Mouse (Mus musculus) midbrain, postnatal 0 days (tissue): ENCODE data around the gene Cdkl5. TPM values are rescaled to one million over a fixed set of nuclear protein-coding genes. Genes with fewer than 3 reads are reported as not detected.

Experiments used
- ATAC-seq: fragments of 200-750 bp; cut with Nextera tagmentation; 2 replicates; pipeline ENCODE4 v1.8.0; 2017; ENCODE audit warnings: moderate number of reproducible peaks, mild to moderate bottlenecking, moderate TSS enrichment, moderate library complexity; ENCODE audit not compliant: low FRiP score
- DNase-seq: peaks from one replicate; pipeline ENCODE4 v3.0.0-alpha.2; 2015; ENCODE audit warnings: low spot score
- H3K27ac ChIP-seq: fragments of 300-500 bp; sonication (generic); 2 replicates; pipeline ENCODE4 v1.5.1; 2014; ENCODE audit warnings: low read depth, mild to moderate bottlenecking, low read length, mixed read lengths
- H3K27me3 ChIP-seq: fragments of 300-500 bp; sonication (generic); 2 replicates; pipeline ENCODE4 v1.6.1; 2014; ENCODE audit warnings: low read length, control low read depth, mixed read lengths; ENCODE audit not compliant: insufficient read depth
- H3K36me3 ChIP-seq: fragments of 300-500 bp; sonication (generic); 2 replicates; pipeline ENCODE4 v1.6.1; 2014; ENCODE audit warnings: low read length, control low read depth, mixed read lengths; ENCODE audit not compliant: insufficient read depth
- H3K4me1 ChIP-seq: fragments of 300-500 bp; sonication (generic); 2 replicates; pipeline ENCODE4 v1.6.1; 2014; ENCODE audit warnings: mild to moderate bottlenecking, control low read depth, antibody characterized with exemption, low read length, mixed read lengths; ENCODE audit not compliant: insufficient read depth
- H3K4me2 ChIP-seq: fragments of 300-500 bp; sonication (generic); 2 replicates; pipeline ENCODE4 v1.6.1; 2014; ENCODE audit warnings: low read depth, mild to moderate bottlenecking, low read length, mixed read lengths; ENCODE audit not compliant: poor library complexity, severe bottlenecking
- H3K4me3 ChIP-seq: fragments of 300-500 bp; sonication (generic); 2 replicates; pipeline ENCODE4 v1.5.1; 2014; ENCODE audit warnings: low read depth, mild to moderate bottlenecking, low read length, moderate library complexity
- H3K9ac ChIP-seq: fragments of 300-500 bp; sonication (generic); replicated peaks from 2 replicates; pipeline ENCODE4 v1.6.1; 2014; ENCODE audit warnings: mild to moderate bottlenecking, low read length, moderate library complexity, mixed read lengths; ENCODE audit not compliant: poor library complexity, severe bottlenecking
- H3K9me3 ChIP-seq: fragments of 300-500 bp; sonication (generic); 2 replicates; pipeline ENCODE4 v1.6.1; 2016; ENCODE audit warnings: low read length, control low read depth
- CTCF ChIP-seq: IDR thresholded peaks from 2 replicates; pipeline ENCODE4 v1.5.1; 2016; ENCODE audit warnings: antibody characterized with exemption, mild to moderate bottlenecking
- WGBS: fragments of 180-500 bp; shearing (Covaris S2); extraction: QIAGEN DNeasy Blood & Tissue Kit; methylation state at CpG from one replicate; pipeline ENCODE4 v1.1.7; 2014; 5-methylcytosine and 5-hydroxymethylcytosine counted together
- polyA plus RNA-seq: library from polyadenylated mRNA; unstranded; fragments of >200 nt; fragmentation: Nextera tagmentation; extraction: Ambion mirVana; gene quantifications from 2 replicates; pipeline ENCODE4 v1.2.1, GENCODE M21; 2015
- total RNA-seq: library from RNA; depleted of rRNA; stranded (reverse); fragments of >200 nt; gene quantifications from 2 replicates; pipeline ENCODE4 v1.2.3, GENCODE M21; 2014

Gene Cdkl5
- total and polyA plus RNA-seq, 2 experiments from 2014 or later = 3.7 to 15.4 TPM

- WGBS = 29% methylated on average over 1 of the region's 1 CpGs
- no peaks in the 10 kb centered on the region for H3K4me1 ChIP-seq
- no peaks in the 10 kb centered on the region for H3K27me3 ChIP-seq
- DNase-seq (no peak), ATAC-seq (no peak)
- no peak; the same call in 1 of the 2 replicates for TF ChIP-seq CTCF
- H3K9ac ChIP-seq = no peak overlapping the region
- no peak overlapping the region for H3K4me3 ChIP-seq
- no peaks in the 10 kb centered on the region for H3K9me3 ChIP-seq
- no peaks in the 10 kb centered on the region for H3K36me3 ChIP-seq
- no peak overlapping the region for H3K27ac ChIP-seq
- H3K4me2 ChIP-seq = no peak overlapping the region
These were observed 59.0 kb downstream of the Cdkl5 start for GRCm38 (mm10) chrX:160935541-160935940.

- Histone ChIP-seq H3K4me3 (no peak overlapping the region), H3K9me3 (no peaks in the 10 kb centered on the region), H3K27ac (no peak overlapping the region), H3K27me3 (no peaks in the 10 kb centered on the region), H3K9ac (no peak overlapping the region), H3K4me1 (no peaks in the 10 kb centered on the region), H3K4me2 (no peak overlapping the region), H3K36me3 (no peaks in the 10 kb centered on the region)
- TF ChIP-seq CTCF = peak; percentile 39
- no peak for DNase-seq
- no peak for ATAC-seq
These were observed 63.8 kb downstream of the Cdkl5 start for GRCm38 (mm10) chrX:160930656-160931055.

GRCm38 (mm10) chrX:160928870-160929269, 65.6 kb downstream of the Cdkl5 start:
- no peak for ATAC-seq
- H3K4me1 ChIP-seq = no peaks in the 10 kb centered on the region
- H3K4me3 ChIP-seq = no peak overlapping the region
- no peak overlapping the region for H3K9ac ChIP-seq
- no peaks in the 10 kb centered on the region for H3K9me3 ChIP-seq
- no peak overlapping the region for H3K4me2 ChIP-seq
- no peak for TF ChIP-seq CTCF
- H3K27me3 ChIP-seq = no peaks in the 10 kb centered on the region
- DNase-seq = no peak
- no peak overlapping the region for H3K27ac ChIP-seq
- no peaks in the 10 kb centered on the region for H3K36me3 ChIP-seq
- WGBS = 83% methylated on average over 1 of the region's 1 CpGs

- Histone ChIP-seq H3K4me1 (no peaks in the 10 kb centered on the region), H3K27me3 (no peaks in the 10 kb centered on the region), H3K27ac (no peak overlapping the region), H3K9ac (no peak overlapping the region), H3K36me3 (no peaks in the 10 kb centered on the region), H3K9me3 (no peaks in the 10 kb centered on the region), H3K4me3 (no peak overlapping the region), H3K4me2 (no peak overlapping the region)
- WGBS = 88% methylated on average over 3 of the region's 3 CpGs
- ATAC-seq (no peak), DNase-seq (no peak)
- no peak for TF ChIP-seq CTCF
These were observed 75.4 kb downstream of the Cdkl5 start for GRCm38 (mm10) chrX:160919022-160919637.

- no peak within 1 kb of the TSS for H3K4me3 ChIP-seq
- WGBS = 80% methylated on average over 4 of the region's 4 CpGs
- H3K27ac ChIP-seq = no peak within 1 kb of the TSS
- no peaks in the 10 kb centered on the region for H3K36me3 ChIP-seq
- H3K4me1 ChIP-seq = no peaks in the 10 kb centered on the region
- no peak for TF ChIP-seq CTCF
- ATAC-seq (no peak), DNase-seq (no peak)
- no peak within 1 kb of the TSS for H3K4me2 ChIP-seq
- H3K9me3 ChIP-seq = no peaks in the 10 kb centered on the region
- no peak within 1 kb of the TSS for H3K9ac ChIP-seq
- H3K27me3 ChIP-seq = peaks cover 8% of the 10 kb centered on the region; the same call in 1 of the 2 replicates
These were observed 87.6 kb downstream of the Cdkl5 start, which contains the start of gene Gja6 for GRCm38 (mm10) chrX:160906952-160907351. Gene Gja6, minus strand, starts transcription at chrX:160907052.

GRCm38 (mm10) chrX:160906477-160906876, 88.0 kb downstream of the Cdkl5 start:
- DNase-seq (no peak), ATAC-seq (no peak)
- Histone ChIP-seq H3K9me3 (no peaks in the 10 kb centered on the region), H3K4me3 (no peak overlapping the region), H3K4me1 (no peaks in the 10 kb centered on the region), H3K9ac (no peak overlapping the region), H3K27me3 (peaks cover 6% of the 10 kb centered on the region; the same call in 1 of the 2 replicates), H3K4me2 (no peak overlapping the region), H3K36me3 (no peaks in the 10 kb centered on the region), H3K27ac (no peak overlapping the region)
- 85% methylated on average over 4 of the region's 4 CpGs for WGBS
- no peak for TF ChIP-seq CTCF
